Comparison of ENCODE assay signal across 23 mouse cellular contexts in the genomic region with DNA sequence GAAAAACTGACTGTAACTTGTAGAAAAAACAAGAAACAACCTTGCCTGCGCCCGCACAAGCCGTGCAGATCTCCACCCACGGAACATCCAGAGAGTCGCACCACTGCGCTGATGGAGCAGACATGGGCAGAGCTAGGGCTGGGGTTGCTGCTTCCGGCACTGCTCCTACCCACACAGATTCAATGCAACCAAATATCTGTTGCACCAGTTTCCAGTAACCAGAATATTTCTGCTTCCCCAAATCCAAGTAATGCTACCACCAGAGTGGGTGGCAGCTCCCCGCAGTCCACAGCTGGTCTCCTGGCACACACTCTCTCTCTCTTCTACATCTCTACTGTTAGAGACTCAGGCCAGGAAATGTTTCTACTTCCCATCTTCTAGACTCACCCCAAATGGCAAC. TPM values are rescaled to one million over a fixed set of nuclear protein-coding genes. Genes with fewer than 3 reads are reported as not detected.
A peak's percentile ranks its signal among the peaks of the same experiment; 100 is the strongest.
DNase-seq lines count a peak whose midpoint lies in the region; ATAC-seq and TF ChIP-seq lines count a peak whose summit lies in the region.
"Had no signal": no experiment of that assay in that cellular context is flagged by ENCODE, and none has a peak within 500 bp of the region (broad histone marks: within the 10 kb centered on the region; RNA-seq: fewer than 3 reads in every experiment).

No protein-coding gene starts in this region.

- DNase-seq in frontal cortex, postnatal 36 days (ENCODE audit: low spot score in 2 of 2) = peak; percentile 54 to 67
- DNase-seq in frontal cortex, postnatal 25 days (ENCODE audit: low spot score in 2 of 2) = no peak
- peak; percentile 28 for DNase-seq in lung, postnatal 36 days
- no peak for DNase-seq in lung, postnatal 0 days (ENCODE audit: low spot score)
- DNase-seq in left cerebral cortex, postnatal 14 days (ENCODE audit: low spot score in 2 of 2) = peak; percentile 34 to 36
- peak; percentile 80 for DNase-seq in telencephalon, adult 2 months (ENCODE audit: low read depth, low spot score)
- no peak for DNase-seq in heart, postnatal 36 days
- DNase-seq in retina, embryonic 14.5 days (ENCODE audit: low spot score) = no peak
- DNase-seq: adrenal gland, adult 2 months; cerebellum, adult 11 months; cerebellum, postnatal 14 days; heart, postnatal 14 days; kidney, adult 8-10 months; kidney, postnatal 25 days; liver, embryonic 13.5 days had no signal

- H3K27ac ChIP-seq in lung, postnatal 0 days (ENCODE audit: low read length) = no peak overlapping the region
- H3K27ac ChIP-seq: forebrain, embryonic 12.5 days; liver, embryonic 13.5 days; lung, embryonic 15.5 days; midbrain, embryonic 10.5 days; neural tube, embryonic 12.5 days; stomach, embryonic 15.5 days had no signal

- H3K9ac ChIP-seq in lung, postnatal 0 days (replicated peaks; ENCODE audit: low read depth) = no peak overlapping the region
- H3K9ac ChIP-seq: forebrain, embryonic 12.5 days; liver, embryonic 13.5 days; lung, embryonic 15.5 days; neural tube, embryonic 12.5 days; stomach, embryonic 15.5 days had no signal

- TF ChIP-seq EP300 in lung, postnatal 0 days (IDR thresholded peaks at IDR 0.05) = no peak

- no peak overlapping the region for H3K4me2 ChIP-seq in lung, postnatal 0 days (replicated peaks; ENCODE audit: low read depth, low read length)
- H3K4me2 ChIP-seq: forebrain, embryonic 12.5 days; heart, embryonic 11.5 days; liver, embryonic 13.5 days; lung, embryonic 15.5 days; neural tube, embryonic 12.5 days; stomach, embryonic 15.5 days had no signal

- no peaks in the 10 kb centered on the region for H3K27me3 ChIP-seq in lung, postnatal 0 days (replicated peaks; ENCODE audit: insufficient read depth, low read length)
- H3K27me3 ChIP-seq: forebrain, embryonic 12.5 days; liver, embryonic 13.5 days; lung, embryonic 15.5 days; neural tube, embryonic 12.5 days; stomach, embryonic 15.5 days had no signal

- WGBS in lung, postnatal 0 days = 86% methylated on average over 8 of the region's 8 CpGs

- intact Hi-C loops in left cerebral cortex, postnatal 14 days (cut with DNase I) = no loop called here
- intact Hi-C loops in heart, postnatal 36 days (cut with DNase I) = no loop called here

- H3K36me3 ChIP-seq in lung, postnatal 0 days (ENCODE audit: insufficient read depth, low read length) = no peaks in the 10 kb centered on the region
- H3K36me3 ChIP-seq: liver, embryonic 13.5 days; lung, embryonic 15.5 days; stomach, embryonic 15.5 days had no signal

- no peaks in the 10 kb centered on the region for H3K4me1 ChIP-seq in lung, postnatal 0 days (ENCODE audit: insufficient read depth, low read depth, low read length)
- H3K4me1 ChIP-seq: forebrain, embryonic 12.5 days; lung, embryonic 15.5 days; neural tube, embryonic 12.5 days; stomach, embryonic 15.5 days had no signal

- no peak overlapping the region for H3K4me3 ChIP-seq in lung, postnatal 0 days (ENCODE audit: low read depth, low read length)
- H3K4me3 ChIP-seq: forebrain, embryonic 12.5 days; liver, embryonic 13.5 days; lung, embryonic 15.5 days; midbrain, embryonic 10.5 days; neural tube, embryonic 12.5 days; stomach, embryonic 15.5 days had no signal

- ATAC-seq in lung, postnatal 0 days = no peak

- TF ChIP-seq CTCF in lung, postnatal 0 days (IDR thresholded peaks at IDR 0.05) = no peak

- H3K9me3 ChIP-seq in lung, postnatal 0 days (ENCODE audit: low read length) = no peaks in the 10 kb centered on the region
- H3K9me3 ChIP-seq: forebrain, embryonic 12.5 days; liver, embryonic 13.5 days; lung, embryonic 15.5 days; midbrain, embryonic 10.5 days; neural tube, embryonic 12.5 days; stomach, embryonic 15.5 days had no signal

RNA-seq across cellular contexts. Expression of gene F7, which starts 4.0 kb away (rescaled TPM):
- 5.0 and 5.2 TPM in 2 replicates for polyA plus RNA-seq in lung, postnatal 0 days (2015; fragmentation: Nextera tagmentation; extraction: Ambion mirVana)
- total RNA-seq in left cerebral cortex, postnatal 14 days (2021) = under 1 TPM; 0.23 to 0.24 TPM
- total RNA-seq in heart, postnatal 36 days (2021) = under 1 TPM; 0.19 to 0.35 TPM
- total RNA-seq: CH12.LX had no signal
- polyA plus RNA-seq: heart, embryonic 11.5 days; limb, embryonic 11.5 days had no signal

RNA-seq across cellular contexts. Expression of gene F10, which starts 15.3 kb away (rescaled TPM):
- 5.9 and 7.4 TPM in 2 replicates for polyA plus RNA-seq in lung, postnatal 0 days (2015; fragmentation: Nextera tagmentation; extraction: Ambion mirVana)
- not detected for total RNA-seq in left cerebral cortex, postnatal 14 days (2021)
- under 1 TPM; 0.46 to 0.58 TPM for total RNA-seq in heart, postnatal 36 days (2021)
- total RNA-seq: CH12.LX had no signal

RNA-seq across cellular contexts. Expression of gene Proz, which starts 38.9 kb away (rescaled TPM):
- polyA plus RNA-seq in lung, postnatal 0 days (2015; fragmentation: Nextera tagmentation; extraction: Ambion mirVana) = 0.87 and 1.2 TPM in 2 replicates
- not detected for total RNA-seq in left cerebral cortex, postnatal 14 days (2021)
- total RNA-seq in heart, postnatal 36 days (2021) = not detected
- total RNA-seq: heart, postnatal 14 days had no signal

Comparison
In these comparisons a context has a peak if more than half of its experiments do, and no peak if none do; other contexts are left out.
1. DNase-seq: peak in frontal cortex, postnatal 36 days (2 of 2), lung, postnatal 36 days (single experiment), left cerebral cortex, postnatal 14 days (2 of 2) and telencephalon, adult 2 months (single experiment); none in frontal cortex, postnatal 25 days (0 of 2), lung, postnatal 0 days (single experiment), heart, postnatal 36 days (0 of 2) and retina, embryonic 14.5 days (single experiment).